Mouse (Mus musculus): ENCODE results near the gene Tm7sf2.

- TF ChIP-seq CHD2 (IDR thresholded peaks at IDR 0.05; ENCODE audit: low read depth, low read length): no peak
- no peak for TF ChIP-seq MAFK (IDR thresholded peaks at IDR 0.05; ENCODE audit: insufficient read depth, low read depth, low read length)
Observed at GRCm38 (mm10) chr19:6069851-6070250, 1.7 kb upstream of the Tm7sf2 start.

All from ES-E14 (cell line).